Mouse (Mus musculus) yolk sac, embryonic 10.5 days (tissue): ENCODE results near the gene Ap3s2.
A peak's percentile ranks its signal among the peaks of the same experiment; 100 is the strongest.

ENCODE experiments used
- DNase-seq: peaks from one replicate; pipeline ENCODE4 v3.0.0-alpha.2; 2017; ENCODE audit warnings: low spot score

Ap3s2 gene

GRCm38 (mm10) chr7:79920344-79920983 lies at the start of gene Ap3s2:
Ap3s2 (minus strand) TSS chr7:79920649.
- peak; percentile 84 for DNase-seq

DNA sequence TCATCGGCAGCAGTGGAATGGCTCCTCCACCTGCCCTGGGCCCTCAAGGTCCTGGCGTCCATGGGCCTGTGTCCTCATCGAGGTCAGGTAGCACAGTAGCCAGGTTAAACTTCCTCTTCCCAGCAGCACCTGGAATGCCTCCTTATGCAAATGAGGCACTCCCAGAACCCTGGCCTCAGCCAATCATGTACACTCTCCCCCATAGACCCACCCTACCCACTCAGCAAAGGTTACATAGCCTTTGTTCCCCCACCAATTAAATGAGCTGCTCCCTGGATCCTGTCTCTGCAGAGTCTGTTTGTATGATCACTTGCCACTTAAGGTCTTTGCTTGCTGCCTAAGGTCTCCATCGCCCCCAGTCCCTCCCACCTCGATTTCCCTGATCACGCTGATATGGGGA lies 47.9 kb upstream of the Ap3s2 start:
- DNase-seq, result no peak

GRCm38 (mm10) chr7:79961600-79961999 lies 41.2 kb upstream of the Ap3s2 start:
- no peak for DNase-seq

GRCm38 (mm10) chr7:79956131-79956530 lies 35.7 kb upstream of the Ap3s2 start:
- no peak for DNase-seq

GRCm38 (mm10) chr7:79954890-79955289 lies 34.4 kb upstream of the Ap3s2 start:
- DNase-seq, result no peak

GRCm38 (mm10) chr7:79951038-79951437 lies 30.6 kb upstream of the Ap3s2 start:
- DNase-seq, result no peak

GRCm38 (mm10) chr7:79950236-79950635 lies 29.8 kb upstream of the Ap3s2 start:
- DNase-seq, result no peak

DNA sequence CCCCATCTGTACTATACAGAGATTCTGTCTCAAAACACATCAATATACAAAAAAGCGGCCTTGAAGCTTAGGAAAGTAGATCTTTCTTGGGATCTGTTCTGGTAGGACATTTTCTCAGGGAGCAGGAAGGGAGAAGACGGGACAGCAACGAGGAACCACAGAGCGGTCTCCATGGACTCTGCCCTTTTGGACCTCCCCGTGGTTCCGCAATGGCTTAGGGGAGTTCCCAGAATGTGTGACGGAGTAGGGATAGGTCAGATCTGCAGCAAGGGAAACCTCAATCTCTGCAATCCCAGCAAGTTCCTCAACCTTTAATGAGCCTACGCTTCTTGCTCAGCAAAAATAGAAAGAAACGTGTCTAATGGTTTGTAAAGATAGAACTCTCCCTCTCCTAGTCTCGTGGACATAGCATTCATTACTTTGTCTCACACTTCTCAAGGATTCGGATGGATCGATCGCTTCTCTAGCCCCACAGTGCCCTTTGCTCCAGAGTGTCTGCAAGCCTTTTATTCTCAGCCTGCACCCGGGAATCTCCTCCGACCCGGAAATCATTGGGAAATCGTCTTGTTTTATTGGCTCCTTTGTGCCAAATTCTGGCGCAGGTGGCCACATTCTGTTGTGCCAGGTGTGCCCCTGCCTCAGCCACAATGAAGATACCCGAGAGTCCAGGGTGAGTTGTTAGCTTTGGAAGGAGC lies 15.2 kb upstream of the Ap3s2 start:
- DNase-seq, result peak; percentile 88

DNA sequence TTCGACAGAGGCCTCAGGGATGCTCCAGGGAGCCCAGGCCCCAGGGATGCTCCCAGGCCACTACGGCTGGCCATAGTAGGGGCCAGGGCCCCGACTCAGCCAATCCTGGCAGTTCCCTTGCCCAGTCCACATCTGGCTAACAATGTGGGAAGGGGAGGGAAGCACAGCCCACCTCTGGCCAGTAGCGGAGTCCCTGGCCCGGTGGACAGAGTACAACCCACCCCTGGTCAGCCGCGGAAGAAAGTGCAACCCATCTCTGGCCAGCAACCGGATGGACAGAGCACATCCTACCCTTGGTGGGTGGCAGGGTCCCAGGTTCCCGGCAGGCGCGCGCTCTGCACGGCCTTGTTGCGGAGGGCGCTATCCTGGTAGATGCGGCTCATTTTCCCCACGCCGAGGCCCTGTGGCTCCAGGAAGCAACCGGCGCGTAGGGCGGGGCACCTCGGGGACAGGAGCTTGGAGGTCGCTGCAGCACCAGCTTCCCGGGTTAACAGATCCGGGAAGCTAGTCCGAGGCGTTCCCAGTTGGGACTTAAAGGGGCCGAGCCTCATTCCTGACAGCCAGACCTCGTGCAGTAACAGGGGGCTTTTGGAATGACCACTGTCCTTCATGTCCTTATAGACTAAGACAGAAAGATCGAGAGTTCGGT lies 14.5 kb upstream of the Ap3s2 start, which contains the start of gene Arpin:
TSS of gene Arpin (minus strand) at position 498 of the 649 bp plus-strand sequence.
- DNase-seq, result peak; percentile 86

DNA sequence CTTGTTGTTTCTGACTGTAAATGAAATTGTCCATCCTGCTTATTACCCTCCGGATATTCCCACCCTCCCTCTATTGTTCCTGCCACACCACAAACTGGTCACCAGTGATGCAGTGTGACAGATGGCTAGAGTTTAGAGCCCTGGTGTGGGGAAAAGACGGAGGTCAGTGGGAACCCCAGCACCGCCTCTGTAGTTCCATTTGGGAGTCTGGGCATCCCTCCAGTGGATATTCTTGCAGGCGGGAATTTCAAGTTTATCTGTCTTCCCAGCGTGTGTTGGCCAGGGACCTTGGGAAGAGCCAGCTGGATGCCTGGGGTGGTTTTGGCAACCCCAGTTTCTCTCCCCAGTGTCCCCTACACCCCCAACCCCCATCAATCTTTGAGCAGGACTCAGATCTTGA lies 14.0 kb upstream of the Ap3s2 start:
- no peak for DNase-seq

GRCm38 (mm10) chr7:79928516-79929052 lies 8.1 kb upstream of the Ap3s2 start:
- no peak for DNase-seq

- DNase-seq, result peak; percentile 25
Measured at GRCm38 (mm10) chr7:79914556-79914955, 5.9 kb downstream of the Ap3s2 start.

DNA sequence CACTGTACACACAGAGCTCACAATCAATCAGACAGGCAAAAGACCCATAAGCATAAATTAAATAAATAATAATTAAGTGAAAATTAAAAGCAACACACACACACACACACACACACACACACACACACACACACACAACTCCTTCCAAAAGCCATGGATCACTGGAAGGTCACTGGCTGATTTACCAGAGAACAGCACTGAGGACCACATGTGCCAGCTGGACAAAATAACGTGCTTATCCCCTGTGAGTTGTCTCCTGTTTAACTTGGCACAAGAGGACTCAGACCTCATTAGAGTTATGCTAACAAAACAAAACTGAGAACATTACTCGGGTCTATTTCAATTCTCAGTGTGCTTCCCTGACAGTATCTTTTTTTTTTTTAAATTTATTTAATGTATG lies 13.1 kb downstream of the Ap3s2 start:
- DNase-seq, result no peak

DNA sequence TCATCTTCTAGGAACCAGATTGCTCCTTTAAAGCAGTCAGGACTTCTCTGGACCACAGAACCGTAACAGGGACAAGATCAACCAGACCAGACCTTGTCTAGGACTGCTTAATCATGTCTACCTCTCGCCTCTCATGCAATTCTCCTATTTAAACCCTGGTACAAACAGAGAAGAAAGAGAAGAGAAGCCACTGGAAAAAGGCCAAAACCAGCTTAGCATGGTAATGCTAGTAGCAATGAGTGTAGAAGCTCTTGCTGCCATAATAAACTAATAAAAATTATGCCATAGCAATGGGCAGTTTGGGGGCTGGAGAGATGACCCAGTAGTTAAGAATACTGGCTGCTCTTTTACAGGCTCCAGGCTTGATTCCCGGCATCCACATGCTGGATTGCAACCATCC lies 13.5 kb downstream of the Ap3s2 start:
- DNase-seq, result no peak

DNA sequence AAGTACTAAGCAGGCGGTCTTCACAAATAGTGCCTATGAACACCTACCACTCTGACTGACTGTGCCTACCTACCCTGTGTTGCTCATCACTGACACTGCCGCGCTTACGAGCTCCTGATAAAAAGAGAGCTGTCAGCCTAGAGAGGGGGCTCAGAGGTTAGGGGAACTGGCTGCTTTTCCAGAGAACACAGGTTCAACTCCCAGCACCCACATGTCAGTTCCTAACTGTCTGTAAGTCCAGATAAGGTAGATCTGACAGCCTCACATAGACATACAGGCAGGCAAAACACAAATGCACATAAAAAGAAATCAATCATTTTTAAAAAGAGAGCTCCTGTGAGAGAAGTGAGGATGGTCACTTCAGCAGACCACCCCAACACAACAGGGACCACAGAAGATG lies 15.3 kb downstream of the Ap3s2 start:
- DNase-seq, result no peak

GRCm38 (mm10) chr7:79903160-79903792 lies 17.2 kb downstream of the Ap3s2 start:
- no peak for DNase-seq

GRCm38 (mm10) chr7:79900753-79901152 lies 19.7 kb downstream of the Ap3s2 start:
- DNase-seq, result no peak

DNA sequence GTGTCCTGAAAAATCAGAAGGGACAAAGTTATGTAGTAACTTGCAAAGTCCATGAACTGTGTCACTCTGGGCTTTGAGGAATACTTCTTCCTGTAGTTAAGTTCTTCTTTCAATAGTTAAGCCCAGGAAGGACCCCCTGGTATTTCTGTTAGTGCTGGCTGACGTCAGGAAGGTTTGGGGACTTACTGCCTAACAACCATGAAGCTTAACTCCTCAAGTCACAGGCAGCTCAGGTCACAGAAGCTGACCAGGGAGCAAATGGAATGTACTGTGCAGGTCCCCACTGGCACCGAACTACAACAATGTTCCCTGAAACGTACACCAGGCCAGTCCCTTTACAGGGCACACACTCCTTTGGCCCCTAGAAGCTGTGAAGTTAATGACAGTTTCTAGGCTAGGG lies 25.2 kb downstream of the Ap3s2 start:
- DNase-seq, result no peak

DNA sequence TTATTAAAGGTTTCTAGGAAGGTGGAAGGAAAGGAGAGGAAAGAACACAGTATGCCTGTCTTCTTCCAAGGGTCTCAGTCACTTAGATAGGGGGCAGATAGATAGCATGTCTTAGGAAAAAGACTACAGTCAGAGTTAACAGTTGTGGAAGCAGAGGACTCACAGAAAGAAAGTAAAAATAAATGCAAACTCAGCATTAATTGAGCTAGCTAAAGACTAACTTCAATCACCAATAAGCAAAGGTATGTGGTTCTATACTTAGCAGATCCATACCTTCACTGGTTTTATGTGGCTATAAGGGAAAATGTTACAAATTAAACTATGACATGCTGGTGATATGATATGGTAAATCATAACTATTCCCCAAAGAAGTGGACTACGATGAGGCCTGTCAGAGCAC lies 25.7 kb downstream of the Ap3s2 start:
- no peak for DNase-seq

DNA sequence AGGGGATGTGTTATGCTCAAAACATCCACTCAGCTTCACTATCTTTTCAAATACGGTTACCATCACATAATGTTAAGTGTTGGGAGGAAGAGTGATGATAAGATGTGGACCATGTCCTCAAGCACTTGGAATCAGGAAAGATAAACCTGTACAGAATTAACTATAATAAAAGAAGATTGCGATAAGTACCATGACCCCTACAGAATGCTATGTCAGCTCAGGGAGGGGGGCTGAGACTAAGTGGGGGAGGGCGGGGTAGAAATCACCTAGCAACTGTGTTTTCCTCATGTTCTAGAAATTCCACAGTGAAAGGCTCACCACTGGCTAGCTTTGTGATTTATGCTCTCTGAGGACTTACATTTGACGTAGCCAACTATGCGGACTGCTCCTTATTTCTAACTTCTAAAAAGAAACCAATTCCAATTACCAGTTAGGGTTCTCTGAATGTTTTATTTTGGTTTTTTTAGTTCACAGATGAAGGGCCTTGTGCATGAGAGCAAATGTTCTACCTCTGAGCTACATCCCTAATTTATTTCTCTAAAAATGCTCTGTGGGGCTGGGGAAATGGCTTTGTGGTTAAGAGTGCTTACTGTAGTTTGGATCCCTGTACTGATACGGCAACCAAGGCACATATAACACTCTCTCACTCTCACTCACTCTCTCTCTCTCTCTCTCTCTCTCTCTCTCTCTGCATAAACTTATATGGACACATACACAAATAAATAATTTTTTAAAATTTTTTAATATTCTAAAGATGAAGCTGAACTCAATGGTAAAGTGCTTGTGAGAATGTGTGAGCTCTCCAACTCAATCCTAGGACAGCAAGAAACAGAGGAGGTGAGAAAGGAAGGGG lies 27.6 kb downstream of the Ap3s2 start:
- DNase-seq, result no peak

- no peak for DNase-seq
Measured at GRCm38 (mm10) chr7:79890436-79891221, 29.8 kb downstream of the Ap3s2 start.
